Mouse (Mus musculus) right cerebral cortex, postnatal 4 days (tissue): ENCODE data around the gene Cep104.

ENCODE experiments used
- DNase-seq: peaks from one replicate; pipeline ENCODE4 v3.0.0-alpha.2; 2022

Cep104 gene

GRCm38 (mm10) chr4:154055482-154055881 is 80.5 kb downstream of the Cep104 start:
- DNase-seq: no peak

GRCm38 (mm10) chr4:154056046-154056445 is 81.1 kb downstream of the Cep104 start:
- no peak for DNase-seq

- DNase-seq: no peak
These were observed 81.7 kb downstream of the Cep104 start for GRCm38 (mm10) chr4:154056661-154057060.

- no peak for DNase-seq
These were observed 82.7 kb downstream of the Cep104 start for GRCm38 (mm10) chr4:154057696-154058095.
